Mouse (Mus musculus): ENCODE measurements around the gene Srrt.

GRCm38 (mm10) chr5:137264787-137265186, 42.7 kb downstream of the Srrt start:
- TF ChIP-seq POLR2A (IDR thresholded peaks at IDR 0.05; ENCODE audit: borderline replicate concordance, extremely low read depth, insufficient read depth, insufficient read length, poor library complexity, severe bottlenecking), result no peak
- TF ChIP-seq CTCF (IDR thresholded peaks at IDR 0.05; ENCODE audit: borderline replicate concordance, extremely low read depth, insufficient read depth, insufficient read length), result no peak

Measured in brain, embryonic 14.5 days (tissue).